Mouse (Mus musculus) lung, postnatal 4 days (tissue): ENCODE measurements around the gene Nupl1.

Experiments used
- DNase-seq, 2 experiments: peaks; one replicate each; pipeline ENCODE4 v3.0.0; 2021

The Nupl1 gene

GRCm38 (mm10) chr14:60143234-60143633 lies 108.0 kb downstream of the Nupl1 start:
- DNase-seq, result no peak

- no peak for DNase-seq
Measured at GRCm38 (mm10) chr14:60138339-60138738, 112.9 kb downstream of the Nupl1 start.

DNA sequence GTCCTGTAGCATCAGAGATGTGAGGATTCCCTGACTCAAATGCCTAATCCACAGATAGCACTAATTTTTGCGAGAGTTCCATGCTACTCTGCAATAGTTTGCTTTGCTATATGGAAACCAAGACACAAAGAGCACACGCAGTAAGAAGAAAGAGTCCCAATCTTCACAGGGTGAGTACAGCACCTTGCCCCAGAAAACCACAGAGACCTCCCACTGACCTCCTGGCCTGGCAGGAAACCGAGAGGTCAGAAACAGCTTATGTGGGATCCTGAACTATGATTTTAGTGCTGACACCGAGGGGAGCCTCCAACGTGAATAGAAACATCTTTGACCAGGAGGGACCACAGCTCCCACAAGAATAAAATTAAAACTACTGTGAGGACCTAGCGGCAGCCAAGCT lies 113.4 kb downstream of the Nupl1 start:
- no peak for DNase-seq

DNA sequence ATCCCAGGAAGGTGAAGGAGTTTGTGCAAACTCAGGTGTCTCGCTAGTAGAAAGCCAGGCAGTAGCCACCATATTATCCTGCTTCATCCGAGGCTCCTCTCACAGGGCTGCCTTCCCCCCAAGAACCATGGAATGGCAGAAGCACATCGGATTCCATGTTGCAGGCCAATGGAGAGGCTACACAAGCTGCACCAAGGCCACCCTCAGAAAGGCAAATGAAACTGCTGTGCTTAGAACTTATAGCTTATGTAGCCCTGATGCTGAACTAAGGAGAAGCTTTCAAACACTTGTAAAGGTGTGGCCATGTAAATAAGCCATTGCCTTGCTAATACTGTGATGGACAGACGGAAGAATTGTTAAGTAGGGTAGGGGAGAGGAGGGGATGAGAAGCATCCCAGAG lies 115.4 kb downstream of the Nupl1 start:
- no peak for DNase-seq

- DNase-seq, result no peak
Measured at GRCm38 (mm10) chr14:60134720-60135119, 116.5 kb downstream of the Nupl1 start.
